Mouse (Mus musculus) inflammation-experienced regulatory T-cells, adult 6 months (primary cell): ENCODE measurements around the gene Arid3c. TPM values are rescaled to one million over a fixed set of nuclear protein-coding genes. Genes with fewer than 3 reads are reported as not detected.

Experiments used
- ATAC-seq: one replicate; pipeline ENCODE4 v1.8.0; 2017
- polyA plus RNA-seq, 3 experiments: library from polyadenylated mRNA; unstranded; fragments of 100-300 nt; shearing (Covaris generic); gene quantifications; one replicate each; pipeline ENCODE4 v1.2.1; 2017

The Arid3c gene
- polyA plus RNA-seq, 3 experiments from 2014 or later = not detected

DNA sequence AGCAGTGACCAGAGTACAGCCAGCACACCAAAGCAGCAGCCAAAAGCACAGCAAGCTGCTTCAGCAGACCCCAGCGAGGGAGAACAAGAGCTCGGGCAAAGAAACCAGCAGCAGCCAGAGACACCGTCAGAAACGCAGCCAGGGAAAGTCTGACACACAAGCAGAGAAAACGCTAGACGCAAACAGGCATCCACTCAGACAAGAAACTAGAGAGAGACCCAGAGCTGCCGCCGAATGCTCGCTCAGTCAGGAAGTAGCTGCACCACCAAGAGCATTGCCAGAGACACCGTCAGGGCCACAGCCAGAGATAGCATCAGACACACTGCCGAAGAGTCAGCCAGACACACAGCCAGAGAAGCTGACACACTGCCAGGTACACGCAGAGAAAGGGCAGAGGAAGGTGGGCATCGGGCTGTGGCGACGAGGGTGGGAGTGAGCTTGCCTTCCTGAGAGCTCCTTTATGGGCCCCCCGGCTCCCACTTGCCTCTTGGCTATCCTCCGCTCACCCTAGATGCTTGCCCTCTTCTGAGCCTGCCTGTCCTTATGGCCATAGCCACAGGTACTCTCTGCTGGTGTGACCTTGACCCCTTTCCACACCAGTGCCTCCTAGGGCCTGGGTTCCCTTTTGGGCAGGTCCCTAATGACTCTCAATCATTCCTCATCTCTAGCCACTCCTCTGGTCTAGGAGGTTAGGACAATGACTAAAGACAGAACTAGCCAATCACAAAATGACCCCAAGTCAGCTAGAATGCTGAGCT is 54.5 kb downstream of the Arid3c start:
- no peak for ATAC-seq

Other genes with a start within 250 kb of the Arid3c start
- not detected for gene AI464131, start 228.1 kb downstream of the Arid3c start, polyA plus RNA-seq
- not detected for gene 1110017D15Rik, start 213.8 kb downstream of the Arid3c start, polyA plus RNA-seq
- gene Fam219a, start 161.6 kb downstream of the Arid3c start, polyA plus RNA-seq = under 1 TPM; 0.17 to 0.47 (median 0.28) TPM
- not detected for gene Dnaic1, start 161.4 kb downstream of the Arid3c start, polyA plus RNA-seq
- not detected for gene Enho, start 90.8 kb downstream of the Arid3c start, polyA plus RNA-seq
- not detected for gene Cntfr, start 34.1 kb downstream of the Arid3c start, polyA plus RNA-seq
- gene Il11ra1, start 31.2 kb downstream of the Arid3c start, polyA plus RNA-seq = 10 to 100 TPM in 1 of 3 experiments, 1 to 10 TPM in 2; 4.0 to 13.8 (median 7.7) TPM
- gene Rpp25l, start 17.6 kb downstream of the Arid3c start, polyA plus RNA-seq = 10 to 100 TPM; 51.3 to 65.6 (median 54.5) TPM
- 100 to 1,000 TPM in 1 of 3 experiments, 10 to 100 TPM in 2; 88.8 to 122 (median 95.5) TPM for gene Dctn3, start 8.0 kb downstream of the Arid3c start, polyA plus RNA-seq
- 100 to 1,000 TPM in 1 of 3 experiments, 10 to 100 TPM in 2; 43.1 to 105 (median 70.1) TPM for gene Galt, start 24.1 kb upstream of the Arid3c start, polyA plus RNA-seq
- gene Sigmar1, start 25.0 kb upstream of the Arid3c start, polyA plus RNA-seq = 10 to 100 TPM; 31.8 to 42.9 (median 34.1) TPM
- 10 to 100 TPM in 1 of 3 experiments, 1 to 10 TPM in 2; 4.7 to 11.9 (median 6.4) TPM for gene Ccl27a, start 43.1 kb upstream of the Arid3c start, polyA plus RNA-seq
- not detected for gene Gm21541, start 172.5 kb upstream of the Arid3c start, polyA plus RNA-seq
- gene Gm20878, start 210.4 kb upstream of the Arid3c start, polyA plus RNA-seq = 1 to 10 TPM in 2 of 3 experiments, not detected in 1; 2.5 TPM
- gene Fam205a4, start 234.9 kb upstream of the Arid3c start, polyA plus RNA-seq = under 1 TPM in 1 of 3 experiments, not detected in 2; 0.17 TPM